Mouse (Mus musculus) hindbrain, embryonic 16.5 days (tissue): ENCODE results near the gene Kpna1. TPM values are rescaled to one million over a fixed set of nuclear protein-coding genes. Genes with fewer than 3 reads are reported as not detected.
"Not testable (repeated sequence)": the region's sequence is repeated elsewhere in the genome, so short reads cannot be mapped to it uniquely, and the experiment has no call there.

Experiments used
- ATAC-seq: fragments of 200-750 bp; cut with Nextera tagmentation; 2 replicates; pipeline ENCODE4 v1.8.0; 2017; ENCODE audit warnings: moderate TSS enrichment, moderate library complexity
- H3K27ac ChIP-seq: fragments of 300-500 bp; sonication (generic); 2 replicates; pipeline ENCODE4 v1.5.1; 2014; ENCODE audit warnings: low read depth, mild to moderate bottlenecking, control low read depth, low read length, moderate library complexity
- H3K27me3 ChIP-seq: fragments of 300-500 bp; sonication (generic); replicated peaks from 2 replicates; pipeline ENCODE4 v1.6.1; 2014; ENCODE audit warnings: low read length; ENCODE audit not compliant: control insufficient read depth, insufficient read depth
- H3K36me3 ChIP-seq: fragments of 300-500 bp; sonication (generic); 2 replicates; pipeline ENCODE4 v1.6.1; 2014; ENCODE audit warnings: mild to moderate bottlenecking, low read length, moderate library complexity, mixed read lengths; ENCODE audit not compliant: control insufficient read depth, insufficient read depth
- H3K4me1 ChIP-seq: fragments of 300-500 bp; sonication (generic); 2 replicates; pipeline ENCODE4 v1.6.1; 2014; ENCODE audit warnings: low read depth, low read length; ENCODE audit not compliant: control insufficient read depth, insufficient read depth
- H3K4me2 ChIP-seq: fragments of 300-500 bp; sonication (generic); 2 replicates; pipeline ENCODE4 v1.6.1; 2014; ENCODE audit warnings: mild to moderate bottlenecking, low read length, control low read depth, moderate library complexity
- H3K4me3 ChIP-seq: fragments of 300-500 bp; sonication (generic); 2 replicates; pipeline ENCODE4 v1.5.1; 2014; ENCODE audit warnings: mild to moderate bottlenecking, low read length, control low read depth, moderate library complexity
- H3K9ac ChIP-seq: fragments of 300-500 bp; sonication (generic); 2 replicates; pipeline ENCODE4 v1.6.1; 2014; ENCODE audit warnings: low read depth, mild to moderate bottlenecking, control low read depth, low read length, moderate library complexity
- H3K9me3 ChIP-seq: fragments of 300-500 bp; sonication (generic); 2 replicates; pipeline ENCODE4 v1.6.1; 2014; ENCODE audit warnings: mild to moderate bottlenecking, low read length, moderate library complexity; ENCODE audit not compliant: control insufficient read depth
- whole genome bisulfite sequencing: fragments of 180-500 bp; shearing (Covaris S2); extraction: QIAGEN DNeasy Blood & Tissue Kit; methylation state at CpG from one replicate; pipeline ENCODE4 v1.1.7; 2014; 5-methylcytosine and 5-hydroxymethylcytosine counted together
- polyA plus RNA-seq: library from polyadenylated mRNA; unstranded; fragments of >200 nt; fragmentation: Nextera tagmentation; extraction: Ambion mirVana; gene quantifications from 2 replicates; pipeline ENCODE4 v1.2.1, GENCODE M21; 2015

The Kpna1 gene
- polyA plus RNA-seq, 1 experiment from 2014 or later: 64.3 TPM

GRCm38 (mm10) chr16:35951216-35951615 lies 27.3 kb upstream of the Kpna1 start:
- no peaks in the 10 kb centered on the region for H3K36me3 ChIP-seq
- H3K4me2 ChIP-seq: no peak overlapping the region
- H3K9ac ChIP-seq: no peak overlapping the region
- H3K27ac ChIP-seq: no peak overlapping the region
- ATAC-seq: no peak
- WGBS: 96% methylated on average over 3 of the region's 3 CpGs
- H3K9me3 ChIP-seq: no peaks in the 10 kb centered on the region
- no peaks in the 10 kb centered on the region for H3K27me3 ChIP-seq
- no peak overlapping the region for H3K4me3 ChIP-seq
- H3K4me1 ChIP-seq: no peaks in the 10 kb centered on the region

GRCm38 (mm10) chr16:35952628-35953130 lies 25.9 kb upstream of the Kpna1 start:
- no peak for ATAC-seq
- 93% methylated on average over 5 of the region's 5 CpGs for WGBS
- Histone ChIP-seq H3K4me2 (no peak overlapping the region), H3K4me1 (no peaks in the 10 kb centered on the region), H3K36me3 (no peaks in the 10 kb centered on the region), H3K9ac (no peak overlapping the region), H3K27me3 (no peaks in the 10 kb centered on the region), H3K27ac (no peak overlapping the region), H3K4me3 (no peak overlapping the region), H3K9me3 (no peaks in the 10 kb centered on the region)

- not testable (repeated sequence) for H3K27ac ChIP-seq, H3K4me3 ChIP-seq, H3K4me1 ChIP-seq, H3K4me2 ChIP-seq, H3K36me3 ChIP-seq, H3K9ac ChIP-seq, ATAC-seq, H3K27me3 ChIP-seq, H3K9me3 ChIP-seq
- 83% methylated on average over 3 of the region's 4 CpGs for WGBS
Measured at GRCm38 (mm10) chr16:35965991-35966390, 12.6 kb upstream of the Kpna1 start.

GRCm38 (mm10) chr16:35966411-35967115 lies 12.0 kb upstream of the Kpna1 start:
- no peak overlapping the region for H3K27ac ChIP-seq
- H3K36me3 ChIP-seq: no peaks in the 10 kb centered on the region
- no peak overlapping the region for H3K4me2 ChIP-seq
- no peak overlapping the region for H3K4me3 ChIP-seq
- H3K9ac ChIP-seq: no peak overlapping the region
- H3K9me3 ChIP-seq: no peaks in the 10 kb centered on the region
- no peak for ATAC-seq
- 58% methylated on average over 5 of the region's 5 CpGs for WGBS
- no peaks in the 10 kb centered on the region for H3K27me3 ChIP-seq
- H3K4me1 ChIP-seq: no peaks in the 10 kb centered on the region

- no peaks in the 10 kb centered on the region for H3K27me3 ChIP-seq
- WGBS: 87% methylated on average over 4 of the region's 4 CpGs
- no peaks in the 10 kb centered on the region for H3K36me3 ChIP-seq
- H3K4me3 ChIP-seq: no peak overlapping the region
- H3K9me3 ChIP-seq: no peaks in the 10 kb centered on the region
- H3K4me1 ChIP-seq: no peaks in the 10 kb centered on the region
- no peak overlapping the region for H3K4me2 ChIP-seq
- ATAC-seq: no peak
- no peak overlapping the region for H3K9ac ChIP-seq
- no peak overlapping the region for H3K27ac ChIP-seq
Measured at GRCm38 (mm10) chr16:35967319-35967718, 11.2 kb upstream of the Kpna1 start.

- Histone ChIP-seq H3K27ac (no peak overlapping the region), H3K9ac (no peak overlapping the region), H3K27me3 (no peaks in the 10 kb centered on the region), H3K4me3 (no peak overlapping the region), H3K4me1 (no peaks in the 10 kb centered on the region), H3K4me2 (no peak overlapping the region), H3K36me3 (no peaks in the 10 kb centered on the region), H3K9me3 (no peaks in the 10 kb centered on the region)
- 59% methylated on average over 2 of the region's 2 CpGs for WGBS
- no peak for ATAC-seq
Measured at GRCm38 (mm10) chr16:35968149-35968548, 10.4 kb upstream of the Kpna1 start.

GRCm38 (mm10) chr16:35974021-35974420 lies 4.5 kb upstream of the Kpna1 start:
- 54% methylated on average over 1 of the region's 1 CpGs for WGBS
- H3K27me3 ChIP-seq: no peaks in the 10 kb centered on the region
- H3K4me2 ChIP-seq: no peak overlapping the region
- ATAC-seq: no peak
- H3K36me3 ChIP-seq: no peaks in the 10 kb centered on the region
- no peaks in the 10 kb centered on the region for H3K9me3 ChIP-seq
- H3K9ac ChIP-seq: no peak overlapping the region
- H3K27ac ChIP-seq: no peak overlapping the region
- no peak overlapping the region for H3K4me3 ChIP-seq
- H3K4me1 ChIP-seq: no peaks in the 10 kb centered on the region

- peaks cover 7% of the 10 kb centered on the region for H3K4me1 ChIP-seq
- H3K27ac ChIP-seq: no peak overlapping the region
- H3K36me3 ChIP-seq: no peaks in the 10 kb centered on the region
- H3K27me3 ChIP-seq: no peaks in the 10 kb centered on the region
- ATAC-seq: peak; percentile 63
- no peak overlapping the region for H3K4me3 ChIP-seq
- WGBS: 49% methylated on average over 19 of the region's 19 CpGs
- H3K4me2 ChIP-seq: no peak overlapping the region
- H3K9ac ChIP-seq: no peak overlapping the region
- H3K9me3 ChIP-seq: no peaks in the 10 kb centered on the region
Measured at GRCm38 (mm10) chr16:35981363-35981821, 2.8 kb downstream of the Kpna1 start.

GRCm38 (mm10) chr16:35982506-35982901 lies 4.0 kb downstream of the Kpna1 start:
- ATAC-seq: peak; percentile 9
- Histone ChIP-seq H3K4me1 (peaks cover 7% of the 10 kb centered on the region), H3K36me3 (no peaks in the 10 kb centered on the region), H3K4me3 (peak overlapping the region; percentile 93), H3K4me2 (peak overlapping the region; percentile 73), H3K9ac (peak overlapping the region; percentile 94), H3K9me3 (no peaks in the 10 kb centered on the region), H3K27me3 (no peaks in the 10 kb centered on the region), H3K27ac (peak overlapping the region; percentile 99)
- 6% methylated on average over 15 of the region's 15 CpGs for WGBS
